Mouse (Mus musculus) MEL (cell line): Measurements from ENCODE around the gene Shroom1.

Experiments used
- CTCF ChIP-seq, 3 experiments: IDR thresholded peaks in 2 of 3; conservative IDR thresholded peaks in 1 of 3; 2 replicates each; pipeline ENCODE4 v1.5.1; 2011 to 2012; ENCODE audit warnings: low read length in 3 of 3, low read depth in 2 of 3, mild to moderate bottlenecking in 2 of 3, improper control_type of control experiment in 1 of 3, inconsistent platforms in 1 of 3, mixed read lengths in 1 of 3, moderate library complexity in 1 of 3; ENCODE audit not compliant: control insufficient read depth in 1 of 3, insufficient read depth in 1 of 3, poor library complexity in 1 of 3, severe bottlenecking in 1 of 3
- USF1 ChIP-seq: IDR thresholded peaks from 2 replicates; pipeline ENCODE4 v1.6.1; 2014; ENCODE audit warnings: low read depth, mild to moderate bottlenecking, inconsistent platforms, low read length, improper control_type of control experiment, moderate library complexity

DNA sequence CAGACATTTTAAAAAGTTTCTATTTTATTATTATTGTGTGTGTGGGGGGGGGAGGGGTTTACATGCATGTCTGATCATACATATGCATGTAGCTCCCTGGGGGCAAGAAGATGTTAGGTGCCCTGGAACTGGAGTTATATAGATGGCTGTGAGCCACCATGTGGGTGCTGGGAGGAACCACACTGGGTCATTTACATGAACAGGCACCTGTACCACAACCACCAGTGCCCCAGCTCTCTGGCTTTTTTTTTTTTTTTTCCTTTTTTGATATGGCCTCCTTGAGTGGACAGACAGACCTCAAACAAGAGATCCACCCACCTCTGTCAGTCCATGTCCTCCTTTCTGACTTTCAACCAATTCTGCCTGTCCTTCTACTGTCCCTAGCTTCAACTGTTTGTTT, 27.8 kb upstream of the Shroom1 start:
- TF ChIP-seq CTCF (IDR thresholded peaks at IDR 0.05 in 2 of 3, conservative IDR thresholded peaks at IDR 0.05 in 1 of 3; ENCODE audit: control insufficient read depth in 1 of 3, insufficient read depth in 1 of 3, low read depth in 2 of 3, low read length in 3 of 3, poor library complexity in 1 of 3, severe bottlenecking in 1 of 3): no peak
- TF ChIP-seq USF1: no peak
